Mouse (Mus musculus) MEL (cell line): ENCODE results near the gene 3830406C13Rik.

Experiments used
- CTCF ChIP-seq, 3 experiments: IDR thresholded peaks in 2 of 3; conservative IDR thresholded peaks in 1 of 3; 2 replicates each; pipeline ENCODE4 v1.5.1; 2011 to 2012; ENCODE audit warnings: low read length in 3 of 3, low read depth in 2 of 3, mild to moderate bottlenecking in 2 of 3, improper control_type of control experiment in 1 of 3, inconsistent platforms in 1 of 3, mixed read lengths in 1 of 3, moderate library complexity in 1 of 3; ENCODE audit not compliant: control insufficient read depth in 1 of 3, insufficient read depth in 1 of 3, poor library complexity in 1 of 3, severe bottlenecking in 1 of 3
- MXI1 ChIP-seq: IDR thresholded peaks from 2 replicates; pipeline ENCODE4 v1.6.1; 2011; ENCODE audit warnings: mild to moderate bottlenecking, low read depth, low read length, improper control_type of control experiment
- POLR2A ChIP-seq, 2 experiments: IDR thresholded peaks; 2 replicates each; pipeline ENCODE4 v1.6.1; 2011 to 2012; ENCODE audit warnings: low read length in 2 of 2, mild to moderate bottlenecking in 2 of 2, control low read depth in 1 of 2, improper control_type of control experiment in 1 of 2, low read depth in 1 of 2, moderate library complexity in 1 of 2; ENCODE audit not compliant: control insufficient read depth in 1 of 2, insufficient read depth in 1 of 2, poor library complexity in 1 of 2
- TAL1 ChIP-seq: IDR thresholded peaks from 2 replicates; pipeline ENCODE4 v1.6.1; 2012; ENCODE audit warnings: mild to moderate bottlenecking, inconsistent platforms, low read length, moderate library complexity, mixed read lengths
- USF2 ChIP-seq, 2 experiments: IDR thresholded peaks; 2 replicates each; pipeline ENCODE4 v1.6.1; 2011 to 2012; ENCODE audit warnings: improper control_type of control experiment in 2 of 2, low read length in 2 of 2, borderline replicate concordance in 1 of 2, inconsistent platforms in 1 of 2, low read depth in 1 of 2, mild to moderate bottlenecking in 1 of 2; ENCODE audit not compliant: insufficient read depth in 1 of 2

GRCm38 (mm10) chr14:12299171-12299570, 15.2 kb downstream of the 3830406C13Rik start:
- no peak for TF ChIP-seq POLR2A (IDR thresholded peaks at IDR 0.05; ENCODE audit: control insufficient read depth in 1 of 2, insufficient read depth in 1 of 2, low read depth in 1 of 2, low read length in 2 of 2, poor library complexity in 1 of 2)
- no peak for TF ChIP-seq TAL1
- no peak for TF ChIP-seq USF2 (IDR thresholded peaks at IDR 0.05; ENCODE audit: borderline replicate concordance in 1 of 2, insufficient read depth in 1 of 2, low read depth in 1 of 2, low read length in 2 of 2)
- TF ChIP-seq MXI1 = no peak
- TF ChIP-seq CTCF (IDR thresholded peaks at IDR 0.05 in 2 of 3, conservative IDR thresholded peaks at IDR 0.05 in 1 of 3; ENCODE audit: control insufficient read depth in 1 of 3, insufficient read depth in 1 of 3, low read depth in 2 of 3, low read length in 3 of 3, poor library complexity in 1 of 3, severe bottlenecking in 1 of 3) = no peak
